Mouse (Mus musculus): ENCODE data around the gene Hspbap1.

GRCm38 (mm10) chr16:35781096-35781495 lies 10.9 kb downstream of the Hspbap1 start:
- TF ChIP-seq CTCF (IDR thresholded peaks at IDR 0.05) (no peak), POLR2A (IDR thresholded peaks at IDR 0.05; ENCODE audit: insufficient read depth, low read depth, low read length) (no peak)

All from heart, adult 2 months (tissue).